Mouse (Mus musculus): ENCODE measurements around the gene AY074887. TPM values are rescaled to one million over a fixed set of nuclear protein-coding genes. Genes with fewer than 3 reads are reported as not detected.
A peak's percentile ranks its signal among the peaks of the same experiment; 100 is the strongest.
"Not testable (repeated sequence)": the region's sequence is repeated elsewhere in the genome, so short reads cannot be mapped to it uniquely, and the experiment has no call there.

The AY074887 gene
- polyA plus RNA-seq, 1 experiment from 2014 or later, result 1.4 TPM

DNA sequence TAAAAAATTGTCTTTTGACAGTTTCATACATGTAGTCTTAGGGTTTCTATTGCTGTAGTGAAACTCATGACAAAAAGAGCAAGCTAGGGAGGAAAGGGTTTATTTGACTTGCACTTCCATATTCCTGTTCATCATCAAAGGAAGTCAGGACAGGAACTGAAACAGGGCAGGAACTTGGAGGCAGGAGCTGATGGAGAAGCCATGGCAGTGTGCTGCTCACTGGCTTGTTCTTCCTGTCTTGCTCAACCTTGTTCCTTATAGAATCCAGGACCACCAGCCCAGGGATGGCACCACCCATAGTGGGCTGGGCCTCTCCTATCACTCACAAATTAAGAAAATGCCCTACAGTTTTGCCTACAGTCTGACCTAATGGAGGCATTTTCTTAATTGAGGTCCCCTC is 12.9 kb upstream of the AY074887 start:
- Histone ChIP-seq H3K9me3 (ENCODE audit: control insufficient read depth, low read length) (no peaks in the 10 kb centered on the region), H3K4me3 (ENCODE audit: low read depth, low read length) (no peak overlapping the region), H3K27me3 (ENCODE audit: control insufficient read depth, insufficient read depth, low read length) (no peaks in the 10 kb centered on the region), H3K4me1 (ENCODE audit: control insufficient read depth, insufficient read depth, low read length) (no peaks in the 10 kb centered on the region), H3K9ac (replicated peaks; ENCODE audit: low read depth, low read length) (no peak overlapping the region), H3K4me2 (ENCODE audit: low read depth, low read length) (no peak overlapping the region), H3K36me3 (ENCODE audit: control insufficient read depth, insufficient read depth, low read length) (peaks cover 11% of the 10 kb centered on the region; the same call in 1 of the 2 replicates), H3K27ac (ENCODE audit: low read depth, low read length) (no peak overlapping the region)
- no peak for ATAC-seq (ENCODE audit: low read depth)

DNA sequence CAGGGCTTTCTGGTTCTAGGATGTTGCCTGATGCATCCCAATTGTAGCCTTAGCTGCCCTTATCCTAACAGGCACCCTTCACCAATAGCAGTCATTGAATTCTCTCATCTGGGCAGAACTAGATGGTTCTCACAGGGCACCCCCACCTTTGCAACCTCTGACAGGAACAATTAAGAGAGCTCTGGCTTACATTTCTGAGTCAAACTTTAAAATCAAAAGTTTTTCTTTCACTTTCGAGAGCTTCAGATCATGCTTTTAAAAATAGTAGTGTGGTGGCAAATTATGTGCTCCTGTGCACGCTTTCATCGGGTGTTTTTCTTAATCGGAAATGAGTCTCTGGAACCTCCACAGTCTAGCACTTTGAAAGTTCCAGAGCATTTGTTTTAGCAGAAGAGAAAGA is 10.3 kb upstream of the AY074887 start:
- no peaks in the 10 kb centered on the region for H3K9me3 ChIP-seq (ENCODE audit: control insufficient read depth, low read length)
- H3K4me2 ChIP-seq (ENCODE audit: low read depth, low read length), result no peak overlapping the region
- no peak overlapping the region for H3K27ac ChIP-seq (ENCODE audit: low read depth, low read length)
- no peaks in the 10 kb centered on the region for H3K27me3 ChIP-seq (ENCODE audit: control insufficient read depth, insufficient read depth, low read length)
- no peak overlapping the region for H3K9ac ChIP-seq (replicated peaks; ENCODE audit: low read depth, low read length)
- no peak overlapping the region for H3K4me3 ChIP-seq (ENCODE audit: low read depth, low read length)
- ATAC-seq (ENCODE audit: low read depth), result no peak
- no peaks in the 10 kb centered on the region for H3K4me1 ChIP-seq (ENCODE audit: control insufficient read depth, insufficient read depth, low read length)
- peaks cover 31% of the 10 kb centered on the region for H3K36me3 ChIP-seq (ENCODE audit: control insufficient read depth, insufficient read depth, low read length)
- WGBS, result 94% methylated on average over 4 of the region's 4 CpGs

DNA sequence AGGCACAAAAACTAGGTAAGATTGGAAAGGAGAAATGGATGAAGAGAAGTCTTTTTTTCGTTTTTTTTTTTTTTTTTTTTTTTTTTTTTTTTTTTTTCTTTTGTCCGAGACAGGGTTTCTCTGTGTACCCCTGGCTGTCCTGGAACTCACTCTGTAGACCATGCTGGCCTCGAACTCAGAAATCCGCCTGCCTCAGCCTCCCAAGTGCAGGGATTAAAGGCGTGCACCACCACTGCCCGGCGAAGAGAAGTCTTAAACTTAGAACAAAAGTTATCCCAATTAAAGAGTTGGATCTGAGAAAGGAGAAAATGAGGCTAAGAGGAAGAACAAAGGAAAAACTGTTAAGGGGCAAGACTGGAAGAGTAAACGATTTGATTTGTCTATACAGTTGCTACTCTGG is 636 bp downstream of the AY074887 start:
- not testable (repeated sequence) for H3K9ac ChIP-seq (replicated peaks; ENCODE audit: low read depth, low read length); H3K27me3 ChIP-seq (ENCODE audit: control insufficient read depth, insufficient read depth, low read length); ATAC-seq (ENCODE audit: low read depth); H3K9me3 ChIP-seq (ENCODE audit: control insufficient read depth, low read length)
- H3K4me1 ChIP-seq (ENCODE audit: control insufficient read depth, insufficient read depth, low read length), result peaks cover 13% of the 10 kb centered on the region; the same call in 1 of the 2 replicates
- H3K27ac ChIP-seq (ENCODE audit: low read depth, low read length), result peak overlapping the region; percentile 92
- WGBS, result 51% methylated on average over 8 of the region's 8 CpGs
- H3K4me3 ChIP-seq (ENCODE audit: low read depth, low read length), result peak overlapping the region; percentile 83
- H3K4me2 ChIP-seq (ENCODE audit: low read depth, low read length), result peak overlapping the region; percentile 84
- peaks cover 13% of the 10 kb centered on the region for H3K36me3 ChIP-seq (ENCODE audit: control insufficient read depth, insufficient read depth, low read length)

DNA sequence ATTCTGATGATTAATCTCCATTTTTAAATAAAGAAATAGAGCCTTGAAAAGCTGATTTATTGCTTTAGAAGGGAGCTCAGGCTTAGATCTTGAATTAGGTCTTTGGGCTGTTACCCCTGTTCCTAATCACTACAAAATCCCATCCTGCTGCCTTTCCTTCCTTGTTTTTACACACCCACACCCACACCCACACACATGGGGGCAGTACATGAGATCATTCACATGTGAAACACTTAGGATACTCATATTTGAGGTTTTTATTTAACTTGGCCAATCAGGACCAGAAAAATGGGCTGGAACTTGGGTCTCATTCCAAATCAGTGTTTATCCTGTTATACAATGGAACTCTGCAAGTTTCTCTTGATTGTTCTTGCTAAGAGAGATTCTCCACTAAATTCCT is 1.3 kb downstream of the AY074887 start:
- Histone ChIP-seq H3K4me1 (ENCODE audit: control insufficient read depth, insufficient read depth, low read length) (peaks cover 13% of the 10 kb centered on the region; the same call in 1 of the 2 replicates), H3K27ac (ENCODE audit: low read depth, low read length) (no peak overlapping the region), H3K27me3 (ENCODE audit: control insufficient read depth, insufficient read depth, low read length) (no peaks in the 10 kb centered on the region; the same call in 1 of the 2 replicates), H3K4me3 (ENCODE audit: low read depth, low read length) (no peak overlapping the region), H3K36me3 (ENCODE audit: control insufficient read depth, insufficient read depth, low read length) (peaks cover 11% of the 10 kb centered on the region), H3K9ac (replicated peaks; ENCODE audit: low read depth, low read length) (no peak overlapping the region), H3K4me2 (ENCODE audit: low read depth, low read length) (no peak overlapping the region), H3K9me3 (ENCODE audit: control insufficient read depth, low read length) (no peaks in the 10 kb centered on the region)
- no peak for ATAC-seq (ENCODE audit: low read depth)

DNA sequence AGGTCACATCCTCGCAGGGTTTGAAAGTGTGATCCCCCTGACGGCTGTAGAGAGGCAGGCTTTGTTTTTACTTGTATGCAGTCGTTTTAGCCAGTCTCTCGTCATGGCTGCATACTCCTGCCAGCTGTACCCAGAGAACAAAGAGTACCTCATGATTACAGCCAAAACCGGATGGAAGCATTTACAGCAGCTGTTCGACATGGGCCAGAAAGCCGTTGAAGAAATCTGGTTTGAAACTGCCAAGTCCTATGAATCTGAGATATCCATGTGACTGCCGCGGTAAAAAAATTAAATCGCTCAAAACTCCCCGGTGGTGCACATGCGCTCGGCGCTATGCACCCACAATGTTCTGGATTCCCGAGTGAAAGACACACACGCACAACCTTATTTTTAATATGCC is 4.5 kb downstream of the AY074887 start:
- Histone ChIP-seq H3K4me3 (ENCODE audit: low read depth, low read length) (no peak overlapping the region), H3K9me3 (ENCODE audit: control insufficient read depth, low read length) (no peaks in the 10 kb centered on the region), H3K4me2 (ENCODE audit: low read depth, low read length) (no peak overlapping the region), H3K27ac (ENCODE audit: low read depth, low read length) (no peak overlapping the region), H3K27me3 (ENCODE audit: control insufficient read depth, insufficient read depth, low read length) (no peaks in the 10 kb centered on the region; the same call in 1 of the 2 replicates), H3K4me1 (ENCODE audit: control insufficient read depth, insufficient read depth, low read length) (no peaks in the 10 kb centered on the region), H3K9ac (replicated peaks; ENCODE audit: low read depth, low read length) (no peak overlapping the region), H3K36me3 (ENCODE audit: control insufficient read depth, insufficient read depth, low read length) (no peaks in the 10 kb centered on the region)
- ATAC-seq (ENCODE audit: low read depth), result no peak
- whole genome bisulfite sequencing, result 71% methylated on average over 16 of the region's 16 CpGs

DNA sequence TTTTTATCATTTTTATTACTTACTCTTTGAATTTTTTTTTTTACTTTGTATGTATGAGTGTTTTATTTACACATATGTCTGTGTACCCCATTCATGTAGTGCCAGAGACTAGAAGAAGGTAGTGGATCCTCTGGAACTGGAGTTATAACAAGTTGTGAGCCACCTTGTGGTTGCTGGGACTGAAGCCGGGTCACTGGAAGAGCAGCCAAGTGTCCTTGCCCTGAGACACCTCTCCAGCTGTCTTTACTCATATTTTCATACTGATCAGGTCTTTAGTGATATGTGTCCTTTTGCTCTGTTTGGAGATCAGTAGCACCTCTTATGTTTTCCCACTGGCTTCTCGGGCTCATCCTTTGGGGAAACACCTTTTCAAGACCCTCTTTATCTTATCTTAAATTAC is 6.3 kb downstream of the AY074887 start:
- H3K4me1 ChIP-seq (ENCODE audit: control insufficient read depth, insufficient read depth, low read length), result no peaks in the 10 kb centered on the region
- no peak overlapping the region for H3K9ac ChIP-seq (replicated peaks; ENCODE audit: low read depth, low read length)
- WGBS, result 79% methylated on average over 2 of the region's 2 CpGs
- no peaks in the 10 kb centered on the region for H3K27me3 ChIP-seq (ENCODE audit: control insufficient read depth, insufficient read depth, low read length)
- H3K4me2 ChIP-seq (ENCODE audit: low read depth, low read length), result no peak overlapping the region
- no peaks in the 10 kb centered on the region for H3K9me3 ChIP-seq (ENCODE audit: control insufficient read depth, low read length)
- no peaks in the 10 kb centered on the region for H3K36me3 ChIP-seq (ENCODE audit: control insufficient read depth, insufficient read depth, low read length)
- no peak for ATAC-seq (ENCODE audit: low read depth)
- no peak overlapping the region for H3K4me3 ChIP-seq (ENCODE audit: low read depth, low read length)
- H3K27ac ChIP-seq (ENCODE audit: low read depth, low read length), result no peak overlapping the region

DNA sequence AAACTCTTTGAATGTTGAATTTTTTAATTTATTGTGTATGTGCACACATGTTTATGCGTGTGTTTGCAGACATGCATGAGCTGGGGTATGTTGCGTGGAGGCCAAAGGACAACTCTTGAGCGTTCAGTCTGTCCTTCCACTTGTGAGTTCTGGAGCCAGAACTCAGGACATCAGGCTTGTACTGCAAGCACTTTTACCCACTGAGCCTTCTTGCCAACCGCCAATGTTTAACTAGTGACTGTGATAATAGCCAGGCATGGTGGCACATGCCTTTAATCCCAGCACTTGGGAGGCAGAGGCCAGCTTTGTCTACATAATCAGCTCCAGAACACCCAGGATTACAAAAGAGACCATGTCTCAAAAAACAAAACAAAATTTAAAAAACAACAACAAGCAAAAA is 8.7 kb downstream of the AY074887 start:
- no peaks in the 10 kb centered on the region for H3K27me3 ChIP-seq (ENCODE audit: control insufficient read depth, insufficient read depth, low read length)
- ATAC-seq (ENCODE audit: low read depth), result no peak
- no peak overlapping the region for H3K27ac ChIP-seq (ENCODE audit: low read depth, low read length)
- no peaks in the 10 kb centered on the region for H3K9me3 ChIP-seq (ENCODE audit: control insufficient read depth, low read length)
- no peak overlapping the region for H3K4me2 ChIP-seq (ENCODE audit: low read depth, low read length)
- WGBS, result 94% methylated on average over 4 of the region's 4 CpGs
- H3K4me3 ChIP-seq (ENCODE audit: low read depth, low read length), result no peak overlapping the region
- H3K9ac ChIP-seq (replicated peaks; ENCODE audit: low read depth, low read length), result no peak overlapping the region
- H3K4me1 ChIP-seq (ENCODE audit: control insufficient read depth, insufficient read depth, low read length), result no peaks in the 10 kb centered on the region
- no peaks in the 10 kb centered on the region for H3K36me3 ChIP-seq (ENCODE audit: control insufficient read depth, insufficient read depth, low read length)

DNA sequence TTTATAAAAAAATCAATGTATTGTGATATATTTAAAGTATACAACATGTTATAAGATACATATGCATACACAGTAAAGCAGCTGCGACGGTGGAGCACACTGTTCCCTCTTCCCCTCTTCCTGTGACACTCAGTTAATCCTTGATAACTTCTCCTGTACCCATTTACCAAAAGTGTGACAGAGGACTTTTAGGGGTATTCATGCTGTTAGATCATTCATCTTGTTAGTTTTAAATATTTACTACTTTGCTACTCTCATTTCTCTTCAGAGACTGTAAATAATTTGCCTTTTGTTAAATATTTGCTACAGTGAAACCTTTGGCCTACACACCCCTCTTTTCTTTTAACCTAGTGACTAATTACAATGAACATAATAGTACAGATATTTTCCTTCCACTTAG is 18.4 kb downstream of the AY074887 start:
- no peak for ATAC-seq (ENCODE audit: low read depth)
- 72% methylated on average over 2 of the region's 2 CpGs for WGBS

DNA sequence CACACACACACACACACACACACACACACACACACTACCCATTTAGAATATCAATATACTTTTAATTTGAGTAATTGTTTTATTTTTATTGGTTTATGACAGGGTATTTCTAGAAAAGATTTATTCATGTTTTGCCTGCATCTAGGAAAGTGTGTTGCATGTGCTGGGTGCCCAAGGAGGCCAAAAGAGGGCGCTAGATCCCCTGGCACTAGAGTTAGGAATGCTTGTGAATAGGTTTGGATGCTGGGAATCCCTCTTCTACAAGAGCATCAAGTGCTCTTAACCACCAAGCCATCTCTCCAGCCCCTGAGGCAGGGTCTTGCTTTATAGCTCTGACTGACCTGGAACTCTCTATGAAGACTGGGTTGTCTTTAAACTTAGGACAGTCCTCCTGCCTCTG is 19.0 kb downstream of the AY074887 start:
- 7% methylated on average over 1 of the region's 1 CpGs for WGBS
- Histone ChIP-seq H3K4me3 (ENCODE audit: low read depth, low read length) (no peak overlapping the region), H3K27ac (ENCODE audit: low read depth, low read length) (no peak overlapping the region), H3K9me3 (ENCODE audit: control insufficient read depth, low read length) (no peaks in the 10 kb centered on the region), H3K27me3 (ENCODE audit: control insufficient read depth, insufficient read depth, low read length) (no peaks in the 10 kb centered on the region), H3K4me1 (ENCODE audit: control insufficient read depth, insufficient read depth, low read length) (no peaks in the 10 kb centered on the region), H3K9ac (replicated peaks; ENCODE audit: low read depth, low read length) (no peak overlapping the region), H3K36me3 (ENCODE audit: control insufficient read depth, insufficient read depth, low read length) (no peaks in the 10 kb centered on the region), H3K4me2 (ENCODE audit: low read depth, low read length) (no peak overlapping the region)
- no peak for ATAC-seq (ENCODE audit: low read depth)

More for the DNA sequence above, 18.4 kb downstream of the AY074887 start:
- Histone ChIP-seq H3K9me3 (ENCODE audit: control insufficient read depth, low read length) (no peaks in the 10 kb centered on the region), H3K9ac (replicated peaks; ENCODE audit: low read depth, low read length) (no peak overlapping the region), H3K27me3 (ENCODE audit: control insufficient read depth, insufficient read depth, low read length) (no peaks in the 10 kb centered on the region), H3K36me3 (ENCODE audit: control insufficient read depth, insufficient read depth, low read length) (no peaks in the 10 kb centered on the region), H3K27ac (ENCODE audit: low read depth, low read length) (no peak overlapping the region), H3K4me3 (ENCODE audit: low read depth, low read length) (no peak overlapping the region), H3K4me2 (ENCODE audit: low read depth, low read length) (no peak overlapping the region), H3K4me1 (ENCODE audit: control insufficient read depth, insufficient read depth, low read length) (no peaks in the 10 kb centered on the region)

DNA sequence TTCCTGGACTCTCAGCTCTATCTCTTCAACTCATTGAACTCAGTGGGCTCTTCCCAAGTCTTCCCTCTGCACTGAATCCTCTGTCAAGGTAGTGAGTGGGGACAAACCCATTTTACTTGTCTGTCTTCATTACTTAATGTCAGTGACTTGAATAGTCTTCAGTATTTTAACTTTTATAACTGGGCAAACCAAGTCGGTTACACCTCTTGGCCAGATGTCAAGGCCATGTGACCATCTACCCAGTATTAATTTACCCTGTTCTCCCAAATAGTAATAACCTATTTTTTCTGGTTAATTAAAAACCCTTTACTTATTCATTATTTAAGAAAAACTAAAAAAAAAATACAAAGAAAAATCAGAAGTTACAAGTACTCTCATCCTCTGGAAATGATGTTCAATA is 20.1 kb downstream of the AY074887 start:
- no peak for ATAC-seq (ENCODE audit: low read depth)
- H3K9me3 ChIP-seq (ENCODE audit: control insufficient read depth, low read length), result no peaks in the 10 kb centered on the region

More for the DNA sequence above, 20.1 kb downstream of the AY074887 start:
- WGBS, result 91% methylated on average over 1 of the region's 1 CpGs
- Histone ChIP-seq H3K36me3 (ENCODE audit: control insufficient read depth, insufficient read depth, low read length) (no peaks in the 10 kb centered on the region), H3K27ac (ENCODE audit: low read depth, low read length) (no peak overlapping the region), H3K9ac (replicated peaks; ENCODE audit: low read depth, low read length) (no peak overlapping the region), H3K27me3 (ENCODE audit: control insufficient read depth, insufficient read depth, low read length) (no peaks in the 10 kb centered on the region), H3K4me1 (ENCODE audit: control insufficient read depth, insufficient read depth, low read length) (no peaks in the 10 kb centered on the region), H3K4me2 (ENCODE audit: low read depth, low read length) (no peak overlapping the region), H3K4me3 (ENCODE audit: low read depth, low read length) (no peak overlapping the region)
